Mouse (Mus musculus): ENCODE measurements around the gene Fads6.

Gene Fads6

DNA sequence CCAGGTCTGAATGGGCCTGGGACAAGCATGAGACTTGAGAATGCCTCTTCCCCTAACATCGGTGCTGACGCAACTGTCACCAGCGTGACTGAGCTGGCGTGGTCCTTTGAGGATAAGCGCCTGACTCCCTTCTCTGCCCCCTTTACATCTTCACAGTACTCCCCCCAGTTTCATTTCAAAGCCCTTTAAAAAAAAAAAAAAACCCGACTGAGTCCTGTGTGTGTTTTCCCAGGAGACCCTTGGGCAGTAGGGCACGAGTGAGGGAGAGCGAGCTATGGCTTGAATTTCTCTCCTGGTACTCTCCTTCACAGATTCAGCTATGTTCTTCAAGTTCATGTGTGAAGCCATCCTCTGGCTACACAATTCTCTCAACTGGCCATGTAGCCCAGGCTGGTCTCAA, 697 bp upstream of the Fads6 start:
- DNase-seq, result no peak

DNA sequence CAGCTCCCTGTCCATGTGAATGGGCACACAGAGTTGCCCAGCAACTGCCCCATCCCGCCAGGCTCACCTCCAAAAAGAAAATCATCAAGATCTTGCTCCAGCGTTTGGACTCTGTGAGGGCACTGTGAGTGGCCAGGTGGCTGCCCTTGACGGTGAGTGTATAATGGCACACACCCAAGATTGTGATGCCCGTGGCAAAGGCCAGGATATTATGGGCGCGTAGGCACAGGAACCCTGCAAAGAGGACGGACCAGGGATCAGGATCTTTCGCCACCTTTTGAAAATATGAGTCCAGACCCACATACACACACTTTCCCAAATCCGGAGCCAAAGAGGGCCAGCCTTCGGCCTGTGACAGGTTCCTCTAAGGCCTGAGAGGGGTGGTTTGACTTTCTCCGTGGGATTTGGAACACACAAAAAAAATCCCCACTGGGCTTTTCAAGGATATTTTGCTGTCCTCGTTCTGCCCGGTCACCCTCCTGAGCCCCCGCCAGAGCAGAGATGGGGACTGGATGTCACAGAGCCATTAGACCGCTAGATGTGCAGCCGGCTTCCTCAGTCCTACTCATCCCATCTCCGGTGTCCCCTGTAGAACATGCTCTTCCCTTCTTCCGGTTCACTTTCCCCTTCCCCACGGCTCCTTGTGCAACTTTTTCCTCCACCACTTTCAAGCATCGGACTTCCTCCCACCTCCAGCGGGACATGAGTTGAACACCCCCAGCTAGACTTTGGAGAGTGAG, 822 bp downstream of the Fads6 start:
- peak; percentile 74 to 79 for DNase-seq

DNA sequence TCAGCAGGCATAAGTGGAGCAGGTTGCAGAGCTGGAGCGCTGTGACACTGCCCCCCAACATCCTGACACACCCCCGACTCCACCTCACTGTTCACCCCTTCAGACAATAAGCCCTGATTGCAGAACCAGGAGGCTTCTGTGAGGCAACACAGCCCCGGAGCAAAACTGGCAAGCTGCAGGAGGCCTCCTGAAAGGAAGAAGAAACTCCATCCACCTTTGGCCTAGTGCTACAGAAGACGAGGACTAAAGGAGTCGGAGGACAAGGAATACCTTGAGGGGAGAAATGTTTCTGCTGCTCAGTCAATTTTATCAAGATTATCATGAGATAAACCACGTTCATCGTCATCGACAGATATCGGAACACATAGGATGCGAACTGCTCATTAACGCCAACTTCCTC, 1.5 kb downstream of the Fads6 start:
- DNase-seq, result peak in 1 of 2 experiments; percentile 20

DNA sequence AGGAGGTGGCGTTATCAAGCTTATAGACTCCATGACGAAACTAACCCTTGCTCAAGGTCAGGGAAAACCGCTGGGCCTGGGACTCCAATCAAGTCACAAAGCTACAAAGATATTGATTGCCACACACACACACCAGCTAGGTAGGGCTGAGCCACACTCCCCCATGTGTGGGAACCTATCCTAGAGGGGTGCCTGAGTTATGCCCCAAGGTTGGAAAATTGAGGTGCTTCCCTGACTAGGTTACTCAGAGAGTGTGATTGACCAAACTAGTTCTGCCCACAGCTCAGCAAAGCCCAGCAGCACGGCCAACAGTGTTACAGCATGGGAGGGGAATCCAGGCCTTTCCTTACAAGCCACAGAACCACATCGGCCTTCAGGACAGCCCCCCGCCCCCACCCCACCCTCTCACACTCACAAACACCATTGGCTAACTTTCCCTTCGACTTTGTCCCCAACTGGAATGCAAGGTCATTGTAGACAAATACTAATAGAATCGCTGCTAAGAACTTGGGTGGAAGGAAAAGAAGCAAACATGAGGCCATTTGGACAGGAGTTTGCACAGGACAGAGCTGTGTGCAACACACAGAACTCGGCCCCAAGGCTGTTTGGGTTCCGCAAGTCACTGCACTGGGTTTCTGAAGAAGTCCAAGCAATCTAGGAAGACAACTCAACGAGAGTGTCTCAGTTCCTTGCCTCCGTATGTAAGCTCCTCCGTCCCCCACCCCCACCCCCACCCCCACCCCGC, 4.7 kb downstream of the Fads6 start:
- no peak for DNase-seq

DNA sequence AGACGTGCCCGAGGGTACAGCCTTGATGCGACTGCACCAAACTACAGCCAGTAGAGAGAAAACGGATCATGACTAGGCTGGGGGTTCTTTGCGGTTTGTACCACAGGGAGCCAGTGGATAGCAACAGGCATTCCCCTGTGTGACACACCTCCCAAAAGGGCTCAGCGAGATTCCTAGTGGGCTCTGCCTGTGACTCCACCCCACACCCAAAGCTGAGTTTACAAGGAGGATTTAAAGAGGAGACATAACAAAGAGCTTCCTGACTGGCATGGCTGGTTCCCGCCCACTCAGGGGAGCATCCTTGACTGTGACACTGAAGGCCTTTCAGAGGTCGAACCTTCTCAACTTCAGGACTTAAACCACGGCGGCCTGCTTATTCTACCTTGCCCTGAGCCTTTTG, 6.0 kb downstream of the Fads6 start:
- DNase-seq, result no peak

DNA sequence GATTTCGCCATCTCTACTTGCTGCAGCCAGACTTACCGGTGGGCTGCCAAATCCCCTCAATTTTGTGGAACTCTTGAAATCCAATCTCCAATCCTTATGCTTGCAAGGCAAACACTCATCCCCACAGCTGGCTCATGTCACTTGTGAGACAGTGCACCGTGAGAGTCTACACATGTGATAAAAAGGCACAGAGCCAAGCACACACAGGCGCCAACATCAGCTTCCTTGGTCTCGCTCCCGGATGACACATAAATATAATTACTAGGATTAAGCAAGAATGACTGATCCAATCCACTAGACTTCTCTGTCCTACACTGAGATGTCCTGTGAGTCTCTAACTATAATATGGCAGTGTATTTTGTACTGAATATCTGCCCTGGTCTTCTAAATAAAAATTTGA, 6.5 kb downstream of the Fads6 start:
- DNase-seq, result no peak

DNA sequence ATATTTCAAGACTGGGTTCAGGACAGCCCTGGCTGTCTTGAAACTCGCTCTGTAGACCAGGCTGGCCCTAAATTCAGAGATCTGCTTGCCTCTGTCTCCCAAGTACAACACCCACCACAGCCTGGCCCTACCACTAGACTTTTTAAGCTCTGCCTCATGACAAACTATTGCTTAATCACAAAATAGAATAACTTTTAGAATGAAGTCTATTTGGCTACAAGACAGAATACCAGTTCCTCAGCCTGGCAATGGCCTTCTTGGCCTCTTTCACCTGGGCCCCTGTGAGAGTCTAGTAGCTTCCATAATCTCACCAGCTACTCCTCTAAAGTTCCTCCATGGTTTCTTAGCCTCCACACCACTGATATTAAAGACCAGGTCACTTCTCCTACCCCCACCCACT, 7.1 kb downstream of the Fads6 start:
- DNase-seq, result no peak

DNA sequence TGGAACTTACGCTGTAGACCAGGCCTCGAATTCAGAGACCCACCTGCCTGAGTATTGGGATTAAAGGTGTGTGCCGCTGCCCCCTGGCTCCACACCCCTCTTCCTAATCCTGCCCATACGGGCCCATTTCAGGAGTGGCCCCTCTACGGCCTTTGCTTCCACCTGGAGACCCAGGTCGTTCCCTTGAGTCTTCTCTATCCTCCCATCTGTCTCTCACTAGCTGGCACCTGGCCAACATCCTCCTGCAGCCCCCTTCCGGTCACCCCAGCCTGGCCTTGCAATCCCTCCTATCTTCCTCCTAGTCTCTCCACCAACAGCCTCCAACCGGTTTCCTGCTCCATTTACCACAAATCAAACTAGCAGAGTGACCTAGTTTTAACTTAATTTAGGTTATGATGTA, 7.6 kb downstream of the Fads6 start:
- DNase-seq, result peak in 1 of 2 experiments; percentile 29

DNA sequence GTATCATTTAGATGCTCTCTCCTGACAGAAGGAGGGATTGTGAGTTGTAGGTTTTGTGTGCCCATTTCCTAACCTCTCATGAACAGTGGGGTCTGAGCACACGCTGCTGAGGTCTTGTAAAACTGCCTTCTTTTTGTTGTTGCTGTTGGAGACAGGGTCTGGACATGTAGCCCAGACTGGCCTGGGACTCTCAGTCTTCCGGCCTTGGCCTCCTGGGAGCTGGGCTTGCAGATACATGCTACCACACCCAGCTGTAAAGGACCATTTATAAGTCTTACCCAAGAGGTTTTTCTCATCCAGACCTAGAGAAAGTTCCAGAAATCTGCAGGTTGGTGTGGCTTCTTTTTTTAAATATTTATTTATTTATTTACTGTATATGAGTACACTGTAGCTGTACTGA, 9.2 kb downstream of the Fads6 start:
- no peak for DNase-seq

DNA sequence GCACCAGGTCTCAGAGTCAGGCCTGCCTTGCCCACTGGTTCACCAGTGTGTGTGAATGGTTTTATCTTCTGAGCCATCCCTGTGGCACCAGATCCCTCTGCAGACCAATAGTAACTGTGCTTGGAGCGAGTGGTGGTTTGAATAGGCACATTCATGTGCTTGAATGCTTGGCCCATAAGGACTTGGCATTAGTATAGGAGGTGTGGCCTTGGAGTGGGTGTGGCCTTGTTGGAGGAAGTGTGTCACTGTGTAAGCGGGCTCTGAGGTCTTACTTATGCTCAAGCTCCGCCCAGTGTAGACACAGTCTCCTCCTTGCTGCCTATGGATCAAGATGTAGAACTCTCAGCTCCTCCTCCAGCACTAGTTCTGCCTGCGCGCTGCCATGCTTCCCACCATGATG, 10.1 kb downstream of the Fads6 start:
- DNase-seq, result no peak

DNA sequence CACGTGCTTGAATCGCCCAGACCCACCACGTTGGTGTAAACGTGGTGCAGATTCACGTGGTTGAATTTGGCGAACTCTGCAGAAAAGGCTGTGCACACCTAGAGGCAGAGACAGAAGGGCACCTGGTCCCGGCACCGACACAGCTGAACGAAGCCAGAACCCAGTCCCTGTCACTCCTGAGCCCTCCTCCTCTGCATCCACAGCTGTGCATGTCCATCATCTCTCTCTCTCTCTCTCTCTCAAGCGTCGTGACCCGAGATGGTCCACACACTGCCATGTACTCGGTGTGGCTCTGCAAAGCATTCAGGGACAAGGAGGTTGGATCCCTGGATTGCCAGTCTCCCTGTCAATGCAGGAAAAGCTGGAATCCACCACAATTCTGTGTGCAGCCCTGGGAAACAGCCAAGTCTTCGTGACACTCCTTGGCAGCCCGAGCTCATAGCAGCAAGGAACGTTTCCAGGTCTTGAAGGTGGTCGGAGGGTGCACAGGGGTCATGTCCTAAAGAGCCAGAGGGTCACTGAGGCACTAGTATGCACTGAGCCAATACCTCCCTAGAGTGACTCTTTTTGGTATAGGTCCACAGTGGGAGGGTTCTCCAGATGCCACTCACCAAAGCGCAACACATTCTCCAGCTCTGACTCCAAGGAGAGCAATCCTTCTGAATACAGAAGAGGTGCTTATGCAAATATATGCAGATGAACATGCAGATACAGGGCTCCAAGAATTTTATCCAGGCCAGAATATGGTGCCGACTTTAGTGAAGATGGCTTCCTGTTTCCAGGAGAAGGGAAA, 11.1 kb downstream of the Fads6 start:
- no peak for DNase-seq

DNA sequence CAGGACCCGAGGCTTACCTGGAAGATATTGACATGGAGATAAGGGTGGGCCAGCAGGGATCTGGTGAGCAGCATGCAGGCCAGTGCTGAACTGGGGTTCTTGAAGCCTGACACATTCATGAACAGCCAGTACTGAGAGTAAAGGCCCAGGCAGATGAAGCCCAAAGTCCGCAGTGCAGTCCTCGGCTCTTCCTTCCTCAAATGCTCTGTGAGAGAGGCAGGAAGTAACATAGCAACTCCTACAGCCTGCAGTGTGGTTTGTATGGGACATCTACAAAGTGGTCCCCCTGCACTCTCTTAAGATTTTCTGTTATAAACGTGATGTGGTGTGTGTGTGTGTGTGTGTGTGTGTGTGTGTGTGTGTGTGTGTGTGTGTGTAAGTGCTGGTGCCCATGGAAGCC, 12.2 kb downstream of the Fads6 start:
- no peak for DNase-seq

DNA sequence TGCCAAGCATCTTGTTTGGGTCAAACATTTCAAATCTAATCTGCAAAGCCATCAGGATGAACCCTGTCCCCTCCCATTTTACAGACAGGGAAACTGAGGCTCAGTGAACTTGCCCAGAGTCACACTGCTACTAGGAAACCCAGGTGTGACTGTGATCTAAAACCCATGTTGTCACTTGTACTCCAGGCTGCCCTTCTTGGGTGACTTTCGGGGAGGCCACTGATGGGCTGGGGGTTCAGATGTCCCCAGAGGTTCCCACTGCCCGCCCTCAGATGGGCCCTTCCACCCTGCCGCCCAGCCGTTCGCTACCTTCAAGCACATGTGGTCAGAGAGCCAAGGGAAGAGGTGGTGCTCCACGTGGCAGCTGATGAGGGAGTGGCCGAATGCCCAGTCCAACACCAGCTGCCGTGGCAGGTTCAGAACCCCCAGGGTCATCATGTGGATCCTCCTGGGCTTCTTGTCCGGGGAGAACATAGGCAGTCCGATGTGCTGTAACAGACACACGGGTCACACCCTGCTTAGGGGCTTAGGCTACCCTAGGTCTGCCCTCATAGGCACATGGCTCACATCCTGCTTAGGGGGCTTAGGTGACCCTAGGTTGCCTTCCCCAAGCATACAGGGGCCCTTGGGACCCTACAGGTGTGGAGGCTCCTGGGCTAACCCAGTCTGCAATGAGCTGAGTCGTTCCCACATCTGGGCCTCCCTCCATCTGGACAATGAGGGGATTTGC, 13.4 kb downstream of the Fads6 start:
- DNase-seq, result no peak

DNA sequence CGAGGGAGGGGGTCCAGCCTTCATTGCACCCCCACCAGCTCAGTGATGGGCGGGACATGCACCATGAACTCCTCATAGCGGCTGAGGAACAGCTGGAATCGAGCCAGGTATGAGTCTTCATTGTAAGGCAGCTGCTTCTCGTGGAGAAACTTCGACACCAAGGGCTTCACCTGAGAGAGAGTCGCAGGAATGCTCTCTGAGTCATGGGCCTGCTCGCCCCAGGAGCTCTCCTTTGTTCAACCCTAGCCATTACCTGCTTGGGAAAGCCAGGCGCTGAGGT, 14.0 kb downstream of the Fads6 start:
- DNase-seq, result no peak

DNA sequence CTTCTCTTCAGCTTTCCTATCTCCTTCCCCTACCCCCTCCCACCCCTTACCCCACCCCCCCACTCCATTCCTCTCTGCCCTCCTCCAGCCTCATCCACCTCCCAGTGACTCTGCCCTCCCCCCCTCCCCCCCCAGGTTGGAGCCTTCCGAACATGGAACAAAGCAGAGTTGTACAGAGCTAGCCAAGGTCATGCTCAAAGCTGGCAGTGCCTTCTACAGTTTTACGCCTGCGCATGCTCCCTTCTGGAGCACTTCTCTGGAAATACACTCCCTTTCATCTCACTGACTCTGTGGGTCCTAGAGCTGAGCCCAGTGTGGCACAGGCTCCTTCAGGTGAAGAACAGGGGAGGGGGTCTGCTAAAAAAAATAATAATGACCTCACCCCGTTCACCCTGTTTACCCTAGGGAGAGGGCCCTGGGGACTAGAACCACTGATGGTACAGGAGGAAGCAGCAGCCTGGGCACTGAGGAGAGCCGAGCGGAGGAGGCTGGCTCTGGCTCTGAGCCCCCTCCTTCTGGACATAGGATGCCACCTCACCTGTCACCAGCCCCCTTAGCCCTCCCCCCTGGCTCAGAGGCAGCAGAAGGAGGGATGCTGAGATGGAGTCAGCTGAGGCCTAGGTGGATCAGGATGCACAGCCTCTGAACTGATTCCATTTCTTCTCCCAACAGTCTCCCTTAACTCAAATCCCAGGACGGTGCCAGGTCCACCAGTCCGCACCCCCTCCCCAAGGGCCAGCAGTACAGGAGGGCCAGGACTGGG, 14.6 kb downstream of the Fads6 start:
- no peak for DNase-seq

DNA sequence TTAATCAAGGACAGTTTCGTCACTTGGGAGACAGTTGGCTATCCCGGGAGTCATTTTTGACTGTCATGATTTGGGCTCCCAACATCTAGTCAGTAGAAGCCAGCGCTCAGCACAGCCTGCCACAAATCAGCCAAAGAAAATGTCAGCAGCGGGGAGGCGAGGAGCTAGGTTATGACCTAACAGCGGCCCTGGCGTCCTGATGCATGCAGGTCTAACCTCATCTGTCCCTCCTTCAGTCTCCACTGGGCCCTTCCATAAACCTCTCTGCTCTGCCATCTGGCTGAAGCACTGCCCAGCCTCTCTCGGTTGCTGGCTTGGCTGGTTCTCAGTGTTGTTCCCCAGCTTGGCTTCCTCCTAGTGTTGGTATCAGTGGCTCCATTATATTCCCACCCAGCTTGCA, 15.2 kb downstream of the Fads6 start:
- peak in 1 of 2 experiments; percentile 28 for DNase-seq

DNA sequence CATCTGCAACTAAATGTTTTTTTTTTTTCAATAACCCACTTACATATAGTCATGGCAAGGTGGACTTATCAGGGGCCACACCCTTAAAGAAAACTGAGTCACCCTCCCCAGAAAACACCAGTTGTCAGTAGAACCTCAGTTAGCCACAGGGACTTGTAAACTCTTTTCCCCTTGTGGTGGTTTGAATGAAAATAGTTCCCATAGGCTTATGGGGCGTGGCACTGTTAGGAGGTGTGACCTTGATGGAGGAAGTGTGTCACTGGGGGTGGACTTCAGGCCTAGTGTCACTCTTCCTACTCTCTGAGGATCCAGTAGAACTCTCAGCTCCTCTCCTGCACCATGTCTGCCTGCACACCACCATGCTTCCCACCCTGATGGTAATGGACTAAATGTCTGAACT, 17.7 kb downstream of the Fads6 start:
- no peak for DNase-seq

DNA sequence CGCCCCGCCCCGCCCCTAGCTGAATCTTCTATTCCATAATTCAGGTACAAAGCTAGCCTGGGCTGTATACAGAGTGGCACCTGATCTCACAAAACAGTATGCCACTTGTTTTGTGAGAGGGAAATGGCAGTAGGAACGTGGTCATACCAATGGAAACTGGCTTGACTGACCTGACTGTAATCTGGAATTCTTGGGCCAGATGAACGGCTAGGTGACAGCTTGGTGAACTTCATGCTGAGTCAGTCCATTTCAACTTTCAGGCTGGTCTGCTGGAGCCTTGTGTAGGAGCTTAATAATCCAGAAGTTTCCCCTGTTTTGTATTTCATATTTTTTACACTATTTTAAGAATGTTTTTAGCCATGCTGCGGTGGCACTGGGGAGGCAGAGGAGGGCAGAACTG, 19.3 kb downstream of the Fads6 start:
- no peak for DNase-seq

DNA sequence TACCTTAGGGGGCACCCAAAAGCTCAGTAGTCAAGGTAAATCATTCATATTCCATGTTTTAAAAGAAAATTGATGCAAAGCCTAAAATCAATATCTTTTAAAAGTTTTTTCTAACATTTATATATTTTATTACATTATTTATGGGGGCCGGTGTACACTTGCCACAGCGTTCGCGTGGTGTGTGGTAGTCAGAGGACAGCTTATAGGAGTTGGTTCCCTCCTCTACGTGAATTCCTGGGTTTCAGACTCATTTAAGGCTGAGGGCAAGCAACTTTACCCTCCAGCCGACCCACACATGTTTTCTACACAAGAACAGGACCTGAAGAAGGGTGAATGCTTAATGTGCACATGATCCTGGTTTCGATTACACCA, 19.9 kb downstream of the Fads6 start:
- no peak for DNase-seq

DNA sequence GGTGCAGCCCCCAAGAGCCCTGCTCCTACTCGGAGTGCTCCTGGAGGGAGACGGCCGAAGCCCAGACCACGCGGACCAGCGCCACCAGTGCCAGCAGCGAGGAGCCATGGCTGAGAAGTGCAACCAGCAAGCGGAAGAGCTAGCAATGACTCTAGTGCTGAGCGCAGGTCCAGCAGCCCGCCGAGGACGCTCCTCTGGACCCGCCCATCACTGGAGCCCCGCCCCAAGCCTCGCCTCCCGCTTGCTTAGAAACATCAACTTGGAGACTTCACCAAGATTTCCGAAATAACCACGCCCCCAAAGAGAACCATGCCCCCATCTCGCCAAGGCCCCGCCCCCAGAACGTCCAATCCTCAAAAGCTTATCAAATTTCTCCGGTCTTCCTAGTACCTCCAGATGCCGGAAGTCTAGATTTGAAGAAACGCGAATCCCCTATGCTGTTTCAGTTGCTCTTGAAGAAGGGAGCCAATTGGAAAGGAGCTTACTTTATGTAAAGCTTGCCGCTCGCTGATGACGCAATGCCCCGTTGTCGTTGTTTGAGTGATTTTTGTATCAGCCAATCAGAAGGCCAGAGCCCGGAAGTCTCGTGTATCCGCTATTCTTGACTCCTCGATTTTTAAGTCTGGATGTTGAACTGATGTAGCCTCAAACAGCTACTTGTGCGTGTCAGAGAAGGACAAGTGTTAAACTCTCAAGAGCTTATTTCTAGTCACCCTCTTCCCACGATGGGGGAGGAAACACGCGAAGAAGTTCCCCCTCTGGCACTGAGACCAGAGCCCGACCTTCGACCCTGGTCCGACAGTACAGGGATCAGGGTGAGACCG, 20.5 kb downstream of the Fads6 start, which contains the start of gene Fdxr:
Gene Fdxr (minus strand): TSS at position 271 of the 824 bp plus-strand sequence.
- DNase-seq, result peak; percentile 94 to 96

DNA sequence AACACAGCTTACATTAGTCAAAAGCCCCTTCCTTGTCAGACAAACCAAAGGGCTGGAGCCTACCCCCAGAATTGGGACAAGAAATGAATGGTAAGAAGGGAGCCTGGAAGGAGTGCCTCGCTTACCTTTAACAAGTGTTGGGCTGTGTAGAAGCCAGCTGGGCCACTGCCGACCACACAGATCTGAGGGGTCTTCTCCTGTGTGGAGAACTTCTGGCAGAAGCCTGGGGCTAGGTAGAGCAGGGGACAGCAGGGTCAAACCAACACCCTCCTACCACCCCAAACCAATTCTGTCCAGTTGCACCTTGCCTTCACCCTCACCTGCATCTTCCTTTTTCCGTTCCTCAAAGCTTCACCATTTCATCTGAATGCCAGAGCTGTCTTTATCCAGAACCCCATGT, 21.5 kb downstream of the Fads6 start:
- no peak for DNase-seq

DNA sequence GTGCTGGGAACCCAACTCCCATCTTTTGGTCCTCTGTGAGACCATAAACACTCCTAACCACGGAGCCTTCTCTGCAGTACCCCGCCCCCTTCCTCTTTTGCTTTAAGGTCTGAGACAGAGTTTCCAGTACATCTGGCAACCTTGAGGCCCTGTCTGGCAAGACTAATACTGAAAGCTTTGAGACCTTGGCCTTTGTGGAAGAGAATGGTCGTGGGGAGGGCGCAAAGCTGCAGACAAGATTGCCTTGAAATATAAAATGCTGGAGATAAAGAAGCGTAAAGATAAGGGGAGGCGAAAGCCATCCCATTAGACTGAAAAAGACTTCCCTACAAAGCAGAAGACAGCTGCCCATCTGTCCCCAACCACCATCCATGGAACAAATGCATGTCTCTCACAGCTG, 22.0 kb downstream of the Fads6 start:
- DNase-seq, result no peak

Measured in cerebellum, adult 18-20 months (tissue).